Mouse (Mus musculus): ENCODE data around the gene Dapl1. TPM values are rescaled to one million over a fixed set of nuclear protein-coding genes. Genes with fewer than 3 reads are reported as not detected.

Gene Dapl1
- polyA plus RNA-seq, 1 experiment = 3.5 TPM

DNA sequence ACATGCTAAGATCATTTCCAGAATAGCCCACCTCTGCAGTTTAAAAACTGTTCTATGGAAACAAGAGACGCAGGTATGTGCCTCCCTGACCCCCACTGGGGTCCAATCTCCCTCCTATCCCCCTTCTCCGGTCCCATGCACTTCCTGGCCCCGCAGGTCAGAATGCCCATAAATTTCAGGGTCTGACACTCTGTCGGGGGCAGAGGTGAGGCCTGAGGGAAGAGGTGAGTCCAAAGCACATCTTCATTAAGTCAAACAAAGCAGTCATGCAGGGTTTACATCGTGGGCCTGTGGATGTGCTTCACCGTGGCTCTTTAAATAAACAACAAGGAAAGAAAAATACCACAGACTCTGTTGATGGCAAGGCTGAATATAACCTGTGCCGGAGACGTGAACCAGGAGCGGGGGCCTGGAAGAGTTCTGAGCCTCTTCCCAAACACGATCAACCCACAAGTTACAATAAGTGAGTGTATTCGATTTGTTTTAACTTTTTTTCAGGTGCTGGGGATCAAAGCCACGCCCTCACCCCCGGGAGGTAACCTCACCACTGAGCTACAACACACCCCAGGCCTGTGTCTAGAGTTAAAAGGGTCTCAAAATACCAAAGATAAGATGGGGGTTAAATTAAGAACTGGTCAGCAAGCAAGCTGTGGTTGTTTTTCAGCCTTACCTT, 59.9 kb downstream of the Dapl1 start:
- peaks cover 4% of the 10 kb centered on the region; the same call in 1 of the 2 replicates for H3K4me1 ChIP-seq (ENCODE audit: control insufficient read depth, insufficient read depth, low read length)
- H3K27me3 ChIP-seq (ENCODE audit: control insufficient read depth, insufficient read depth, low read length) = no peaks in the 10 kb centered on the region
- H3K27ac ChIP-seq (ENCODE audit: control insufficient read depth, insufficient read depth, low read depth, low read length) = no peak overlapping the region
- TF ChIP-seq POLR2A (IDR thresholded peaks at IDR 0.05; ENCODE audit: control insufficient read depth, low read depth, low read length) = no peak
- TF ChIP-seq CTCF (IDR thresholded peaks at IDR 0.05; ENCODE audit: control insufficient read depth, insufficient read depth, insufficient replicate concordance, low read depth, low read length) = no peak
- H3K4me3 ChIP-seq (ENCODE audit: control insufficient read depth, low read depth, low read length) = no peak overlapping the region
- H3K36me3 ChIP-seq (ENCODE audit: control insufficient read depth, insufficient read depth, low read length) = no peaks in the 10 kb centered on the region

DNA sequence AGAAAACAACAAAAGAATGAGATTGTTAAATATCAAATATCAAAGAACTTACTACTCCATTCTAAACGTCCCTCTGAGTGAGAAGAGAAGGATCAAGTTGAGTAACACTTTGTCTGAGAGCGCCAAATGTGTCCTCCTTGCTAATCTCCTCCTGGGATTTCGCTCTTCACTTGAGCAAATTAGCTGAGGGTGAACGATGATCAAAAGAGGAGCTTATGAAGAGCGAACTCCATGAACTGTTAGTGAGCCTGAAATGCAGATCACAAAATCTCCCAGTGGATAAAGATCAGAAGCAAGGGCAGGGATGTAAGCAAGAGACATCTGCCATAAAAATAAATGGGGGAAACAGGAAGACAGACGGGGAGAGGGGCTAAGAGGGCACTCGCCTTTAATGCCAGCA, 60.5 kb downstream of the Dapl1 start:
- TF ChIP-seq POLR2A (IDR thresholded peaks at IDR 0.05; ENCODE audit: control insufficient read depth, low read depth, low read length) (no peak), CTCF (IDR thresholded peaks at IDR 0.05; ENCODE audit: control insufficient read depth, insufficient read depth, insufficient replicate concordance, low read depth, low read length) (no peak)
- H3K27ac ChIP-seq (ENCODE audit: control insufficient read depth, insufficient read depth, low read depth, low read length) = no peak overlapping the region
- peaks cover 4% of the 10 kb centered on the region; the same call in 1 of the 2 replicates for H3K4me1 ChIP-seq (ENCODE audit: control insufficient read depth, insufficient read depth, low read length)
- no peaks in the 10 kb centered on the region for H3K36me3 ChIP-seq (ENCODE audit: control insufficient read depth, insufficient read depth, low read length)
- H3K4me3 ChIP-seq (ENCODE audit: control insufficient read depth, low read depth, low read length) = no peak overlapping the region
- H3K27me3 ChIP-seq (ENCODE audit: control insufficient read depth, insufficient read depth, low read length) = no peaks in the 10 kb centered on the region

DNA sequence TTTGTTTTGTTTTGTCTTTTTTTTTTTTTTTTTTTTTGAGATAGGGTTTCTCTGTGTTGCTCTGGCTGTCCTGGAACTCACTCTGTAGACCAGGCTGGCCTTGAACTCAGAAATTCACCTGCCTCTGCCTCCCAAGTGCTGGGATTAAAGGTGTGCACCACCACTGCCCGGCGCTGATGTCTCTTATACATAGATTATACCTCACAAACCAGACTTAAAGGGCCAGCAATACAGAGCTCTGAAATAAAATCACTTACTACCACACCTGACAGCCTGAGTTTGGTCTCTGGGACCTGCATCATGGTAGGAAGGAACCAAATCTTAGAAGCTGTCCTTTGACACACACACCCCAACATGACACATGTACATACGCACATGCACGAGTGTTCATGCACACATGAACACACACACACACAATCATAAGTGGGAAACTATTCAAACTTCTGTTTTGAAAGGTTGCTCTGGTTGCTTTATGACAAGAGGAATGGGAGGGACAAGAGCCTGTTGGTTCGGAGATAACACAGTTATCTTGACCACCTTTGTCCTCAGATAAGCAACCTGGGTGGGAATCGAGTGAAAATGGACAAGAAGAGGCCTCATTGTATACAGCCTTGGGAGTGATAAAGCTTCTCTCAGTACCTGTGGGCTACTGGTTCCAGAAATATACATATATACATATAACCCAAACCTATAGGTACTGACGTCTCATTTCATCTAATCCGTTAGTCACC, 63.1 kb downstream of the Dapl1 start:
- H3K36me3 ChIP-seq (ENCODE audit: control insufficient read depth, insufficient read depth, low read length) = no peaks in the 10 kb centered on the region
- no peak overlapping the region for H3K27ac ChIP-seq (ENCODE audit: control insufficient read depth, insufficient read depth, low read depth, low read length)
- peaks cover 4% of the 10 kb centered on the region; the same call in 1 of the 2 replicates for H3K4me1 ChIP-seq (ENCODE audit: control insufficient read depth, insufficient read depth, low read length)
- H3K4me3 ChIP-seq (ENCODE audit: control insufficient read depth, low read depth, low read length) = no peak overlapping the region
- TF ChIP-seq CTCF (IDR thresholded peaks at IDR 0.05; ENCODE audit: control insufficient read depth, insufficient read depth, insufficient replicate concordance, low read depth, low read length) (no peak), POLR2A (IDR thresholded peaks at IDR 0.05; ENCODE audit: control insufficient read depth, low read depth, low read length) (no peak)
- no peaks in the 10 kb centered on the region for H3K27me3 ChIP-seq (ENCODE audit: control insufficient read depth, insufficient read depth, low read length)

DNA sequence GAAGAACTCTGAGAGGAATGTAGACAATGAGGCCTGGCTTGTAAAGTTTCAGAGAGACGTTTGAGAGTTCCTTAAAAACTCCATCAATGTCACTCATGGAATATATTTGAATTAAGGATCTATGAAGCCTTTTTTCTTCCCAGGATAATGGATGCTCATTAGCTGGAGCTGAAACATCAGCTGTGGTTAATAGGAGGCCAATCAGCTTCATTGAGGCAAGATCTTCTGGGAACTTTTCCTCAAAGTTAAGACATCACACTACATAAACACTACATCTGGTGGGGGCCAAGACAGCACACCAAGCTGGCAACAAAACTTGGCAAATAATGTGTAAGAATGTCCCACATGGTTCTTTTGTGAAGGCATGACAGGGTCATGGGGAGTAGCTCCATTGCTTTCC, 68.3 kb downstream of the Dapl1 start:
- Histone ChIP-seq H3K27me3 (ENCODE audit: control insufficient read depth, insufficient read depth, low read length) (no peaks in the 10 kb centered on the region), H3K27ac (ENCODE audit: control insufficient read depth, insufficient read depth, low read depth, low read length) (no peak overlapping the region), H3K36me3 (ENCODE audit: control insufficient read depth, insufficient read depth, low read length) (no peaks in the 10 kb centered on the region), H3K4me3 (ENCODE audit: control insufficient read depth, low read depth, low read length) (no peak overlapping the region), H3K4me1 (ENCODE audit: control insufficient read depth, insufficient read depth, low read length) (no peaks in the 10 kb centered on the region)
- TF ChIP-seq POLR2A (IDR thresholded peaks at IDR 0.05; ENCODE audit: control insufficient read depth, low read depth, low read length) (no peak), CTCF (IDR thresholded peaks at IDR 0.05; ENCODE audit: control insufficient read depth, insufficient read depth, insufficient replicate concordance, low read depth, low read length) (no peak)

DNA sequence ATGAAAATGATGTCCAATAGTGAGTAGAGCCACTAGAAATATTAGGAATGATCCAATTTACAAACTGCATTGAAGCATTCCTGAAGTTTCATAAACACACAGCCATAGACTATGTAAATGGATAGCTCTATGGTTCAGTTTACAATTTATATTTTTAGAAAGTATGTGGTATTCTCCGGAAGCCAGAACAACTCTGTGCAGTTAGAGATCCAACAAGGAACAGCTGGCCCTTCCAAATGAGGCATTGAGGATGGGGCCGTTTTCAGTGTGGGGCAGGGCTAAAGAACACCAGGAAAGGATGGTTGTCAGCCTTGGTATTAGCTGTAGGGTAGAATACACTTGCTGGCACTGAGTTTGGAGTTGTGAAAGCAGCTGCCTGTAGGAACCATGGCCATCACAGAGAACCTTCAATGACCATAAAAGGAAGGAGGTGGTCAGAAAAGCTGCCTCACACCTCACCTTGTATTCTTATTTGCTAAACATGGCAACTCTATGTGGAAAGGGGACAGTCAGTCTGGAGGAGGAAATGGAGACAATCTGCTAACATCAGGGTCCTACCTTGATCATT, 70.0 kb downstream of the Dapl1 start:
- TF ChIP-seq CTCF (IDR thresholded peaks at IDR 0.05; ENCODE audit: control insufficient read depth, insufficient read depth, insufficient replicate concordance, low read depth, low read length) (no peak), POLR2A (IDR thresholded peaks at IDR 0.05; ENCODE audit: control insufficient read depth, low read depth, low read length) (no peak)
- no peak overlapping the region for H3K4me3 ChIP-seq (ENCODE audit: control insufficient read depth, low read depth, low read length)
- H3K36me3 ChIP-seq (ENCODE audit: control insufficient read depth, insufficient read depth, low read length) = no peaks in the 10 kb centered on the region
- no peak overlapping the region for H3K27ac ChIP-seq (ENCODE audit: control insufficient read depth, insufficient read depth, low read depth, low read length)
- H3K4me1 ChIP-seq (ENCODE audit: control insufficient read depth, insufficient read depth, low read length) = no peaks in the 10 kb centered on the region
- no peaks in the 10 kb centered on the region for H3K27me3 ChIP-seq (ENCODE audit: control insufficient read depth, insufficient read depth, low read length)

Other genes starting within 250 kb of the Dapl1 start
- 7.0 and 8.0 TPM in 2 replicates for gene Tanc1, start 127.4 kb downstream of the Dapl1 start, polyA plus RNA-seq (2012; rRNA removed)